17 mouse cellular contexts compared by ENCODE assay signal in the genomic region with DNA sequence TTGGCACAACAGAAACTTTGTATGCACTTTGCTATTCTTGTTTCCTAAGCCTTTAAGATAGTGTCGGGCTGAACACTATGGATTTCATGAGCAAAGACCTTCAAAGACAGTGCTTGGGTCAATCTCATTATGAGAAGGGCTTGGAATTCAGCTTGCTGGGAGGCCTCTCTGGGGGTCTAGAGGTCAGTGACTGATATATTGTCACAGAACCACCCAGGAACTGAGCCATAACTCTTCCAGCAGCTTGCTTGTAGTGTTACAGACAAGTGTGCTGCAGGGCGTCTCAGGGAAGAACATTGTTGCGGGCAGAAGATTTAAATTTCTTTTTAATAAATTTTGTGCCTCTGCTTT.
DNase-seq lines count a peak whose midpoint lies in the region; ATAC-seq and TF ChIP-seq lines count a peak whose summit lies in the region.
"Had no signal": no experiment of that assay in that cellular context is flagged by ENCODE, and none has a peak within 500 bp of the region (broad histone marks: within the 10 kb centered on the region; RNA-seq: fewer than 3 reads in every experiment).

No protein-coding gene starts in this region.

- peaks cover 13% of the 10 kb centered on the region; the same call in 1 of the 2 replicates for H3K4me1 ChIP-seq in kidney, embryonic 16.5 days (ENCODE audit: insufficient read depth, low read length)
- H3K4me1 ChIP-seq in neural tube, embryonic 11.5 days (ENCODE audit: control insufficient read depth, insufficient read depth, low read length) = peaks cover 9% of the 10 kb centered on the region
- H3K4me1 ChIP-seq in intestine, embryonic 15.5 days (replicated peaks) = no peaks in the 10 kb centered on the region; the same call in 1 of the 2 replicates
- H3K4me1 ChIP-seq: limb, embryonic 13.5 days; liver, embryonic 15.5 days had no signal

- H3K36me3 ChIP-seq in kidney, embryonic 16.5 days (ENCODE audit: insufficient read depth, low read length) = no peaks in the 10 kb centered on the region
- H3K36me3 ChIP-seq in neural tube, embryonic 11.5 days (ENCODE audit: control insufficient read depth, insufficient read depth, low read length) = no peaks in the 10 kb centered on the region
- H3K36me3 ChIP-seq in intestine, embryonic 15.5 days = no peaks in the 10 kb centered on the region
- H3K36me3 ChIP-seq: embryonic facial prominence, embryonic 10.5 days; limb, embryonic 13.5 days; liver, embryonic 15.5 days had no signal

- ATAC-seq in kidney, embryonic 16.5 days (ENCODE audit: low FRiP score, low TSS enrichment) = peak; percentile 78
- peak; percentile 71 for ATAC-seq in neural tube, embryonic 11.5 days (ENCODE audit: insufficient read depth, low FRiP score, low TSS enrichment)
- ATAC-seq in intestine, embryonic 15.5 days = no peak

- DNase-seq in kidney, adult 8-10 months = no peak
- peak; percentile 38 for DNase-seq in brain, embryonic 14.5 days (ENCODE audit: low read depth)
- DNase-seq in embryo, embryonic 11 days = peak; percentile 52
- peak; percentile 37 for DNase-seq in neural tube, embryonic 11.5 days (ENCODE audit: low spot score)
- no peak for DNase-seq in gastrocnemius, adult 2 months
- no peak for DNase-seq in adrenal gland, adult 8-10 months
- DNase-seq: adrenal gland, adult 2 months; cerebellum, adult 8-10 months; gastrocnemius, postnatal 25 days; heart, postnatal 10 days; thymus, adult 2 months had no signal

- no peak overlapping the region for H3K4me2 ChIP-seq in kidney, embryonic 16.5 days (replicated peaks; ENCODE audit: low read depth, low read length)
- H3K4me2 ChIP-seq in neural tube, embryonic 11.5 days (ENCODE audit: low read depth) = no peak overlapping the region
- H3K4me2 ChIP-seq in intestine, embryonic 15.5 days (replicated peaks) = no peak overlapping the region
- H3K4me2 ChIP-seq: limb, embryonic 13.5 days; liver, embryonic 15.5 days had no signal

- no peaks in the 10 kb centered on the region for H3K9me3 ChIP-seq in kidney, embryonic 16.5 days (ENCODE audit: low read length)
- H3K9me3 ChIP-seq in neural tube, embryonic 11.5 days (ENCODE audit: control insufficient read depth, low read length) = no peaks in the 10 kb centered on the region
- no peaks in the 10 kb centered on the region for H3K9me3 ChIP-seq in intestine, embryonic 15.5 days
- H3K9me3 ChIP-seq: embryonic facial prominence, embryonic 10.5 days; limb, embryonic 13.5 days; liver, embryonic 15.5 days had no signal

- TF ChIP-seq POLR2A in brain, embryonic 14.5 days (IDR thresholded peaks at IDR 0.05; ENCODE audit: borderline replicate concordance, extremely low read depth, insufficient read depth, insufficient read length, poor library complexity, severe bottlenecking) = no peak

- H3K27me3 ChIP-seq in kidney, embryonic 16.5 days (ENCODE audit: insufficient read depth, low read length) = no peaks in the 10 kb centered on the region
- no peaks in the 10 kb centered on the region for H3K27me3 ChIP-seq in neural tube, embryonic 11.5 days (ENCODE audit: control insufficient read depth, insufficient read depth, low read length)
- no peaks in the 10 kb centered on the region for H3K27me3 ChIP-seq in intestine, embryonic 15.5 days (replicated peaks)
- H3K27me3 ChIP-seq: limb, embryonic 13.5 days; liver, embryonic 15.5 days had no signal

- H3K27ac ChIP-seq in kidney, embryonic 16.5 days (ENCODE audit: low read length) = peak overlapping the region; percentile 61; the same call in 1 of the 2 replicates
- no peak overlapping the region for H3K27ac ChIP-seq in neural tube, embryonic 11.5 days (ENCODE audit: low read depth, low read length)
- H3K27ac ChIP-seq in gastrocnemius, adult 2 months = no peak overlapping the region
- no peak overlapping the region for H3K27ac ChIP-seq in intestine, embryonic 15.5 days
- H3K27ac ChIP-seq: embryonic facial prominence, embryonic 10.5 days; left cerebral cortex, adult 2 months; limb, embryonic 13.5 days; liver, embryonic 15.5 days had no signal

- no peak for TF ChIP-seq CTCF in brain, embryonic 14.5 days (IDR thresholded peaks at IDR 0.05; ENCODE audit: borderline replicate concordance, extremely low read depth, insufficient read depth, insufficient read length)
- no peak for TF ChIP-seq CTCF in gastrocnemius, adult 2 months (IDR thresholded peaks at IDR 0.05)

- H3K9ac ChIP-seq in kidney, embryonic 16.5 days (replicated peaks; ENCODE audit: low read length) = no peak overlapping the region
- H3K9ac ChIP-seq in neural tube, embryonic 11.5 days (ENCODE audit: low read length) = no peak overlapping the region
- H3K9ac ChIP-seq in intestine, embryonic 15.5 days = no peak overlapping the region
- H3K9ac ChIP-seq: limb, embryonic 13.5 days; liver, embryonic 15.5 days had no signal

- 23% methylated on average over 3 of the region's 3 CpGs for WGBS in kidney, embryonic 16.5 days
- WGBS in neural tube, embryonic 11.5 days = 3% methylated on average over 3 of the region's 3 CpGs
- WGBS in intestine, embryonic 15.5 days = 48% methylated on average over 3 of the region's 3 CpGs

- no peak overlapping the region for H3K4me3 ChIP-seq in kidney, embryonic 16.5 days (ENCODE audit: low read length)
- no peak overlapping the region for H3K4me3 ChIP-seq in neural tube, embryonic 11.5 days (ENCODE audit: low read depth, low read length)
- H3K4me3 ChIP-seq in gastrocnemius, adult 2 months = no peak overlapping the region
- no peak overlapping the region for H3K4me3 ChIP-seq in intestine, embryonic 15.5 days (replicated peaks)
- H3K4me3 ChIP-seq: embryonic facial prominence, embryonic 10.5 days; left cerebral cortex, adult 2 months; limb, embryonic 13.5 days; liver, embryonic 15.5 days had no signal

- intact Hi-C loops in gastrocnemius, adult 2 months (cut with DNase I) = no loop called here

Comparison
In these comparisons a context has a peak if more than half of its experiments do, and no peak if none do; other contexts are left out.
1. DNase-seq: peak in brain, embryonic 14.5 days (single experiment), embryo, embryonic 11 days (single experiment) and neural tube, embryonic 11.5 days (single experiment); none in kidney, adult 8-10 months (0 of 2), gastrocnemius, adult 2 months (single experiment) and adrenal gland, adult 8-10 months (single experiment).